Mouse (Mus musculus) midbrain, embryonic 10.5 days (tissue): ENCODE measurements around the gene Psmb8. TPM values are rescaled to one million over a fixed set of nuclear protein-coding genes. Genes with fewer than 3 reads are reported as not detected.

Source experiments
- DNase-seq: peaks from one replicate; pipeline ENCODE4 v3.0.0-alpha.2; 2017; ENCODE audit warnings: low spot score
- H3K27ac ChIP-seq: fragments of 300-500 bp; sonication (generic); replicated peaks from 2 replicates; pipeline ENCODE4 v1.5.1; 2016; ENCODE audit warnings: mild to moderate bottlenecking
- H3K27me3 ChIP-seq: fragments of 300-500 bp; sonication (generic); 2 replicates; pipeline ENCODE4 v1.6.1; 2016; ENCODE audit warnings: low read depth, mild to moderate bottlenecking; ENCODE audit not compliant: poor library complexity, severe bottlenecking
- H3K36me3 ChIP-seq: fragments of 300-500 bp; sonication (generic); 2 replicates; pipeline ENCODE4 v1.6.1; 2016; ENCODE audit warnings: mild to moderate bottlenecking, moderate library complexity
- H3K4me1 ChIP-seq: fragments of 300-500 bp; sonication (generic); 2 replicates; pipeline ENCODE4 v1.6.1; 2016
- H3K4me3 ChIP-seq: fragments of 300-500 bp; sonication (generic); 2 replicates; pipeline ENCODE4 v1.5.1; 2016; ENCODE audit warnings: mild to moderate bottlenecking, moderate library complexity
- H3K9me3 ChIP-seq: fragments of 300-500 bp; sonication (generic); replicated peaks from 2 replicates; pipeline ENCODE4 v1.6.1; 2016; ENCODE audit warnings: mild to moderate bottlenecking
- WGBS: fragments of 180-500 bp; shearing (Covaris S2); methylation state at CpG from one replicate; pipeline ENCODE4 v1.1.7; 2016; 5-methylcytosine and 5-hydroxymethylcytosine counted together
- polyA plus RNA-seq: library from polyadenylated mRNA; unstranded; fragments of >200 nt; fragmentation: Nextera tagmentation; extraction: Ambion mirVana; gene quantifications from 2 replicates; pipeline ENCODE4 v1.2.1, GENCODE M21; 2016

The Psmb8 gene
- polyA plus RNA-seq, 1 experiment from 2014 or later: 1.4 TPM

DNA sequence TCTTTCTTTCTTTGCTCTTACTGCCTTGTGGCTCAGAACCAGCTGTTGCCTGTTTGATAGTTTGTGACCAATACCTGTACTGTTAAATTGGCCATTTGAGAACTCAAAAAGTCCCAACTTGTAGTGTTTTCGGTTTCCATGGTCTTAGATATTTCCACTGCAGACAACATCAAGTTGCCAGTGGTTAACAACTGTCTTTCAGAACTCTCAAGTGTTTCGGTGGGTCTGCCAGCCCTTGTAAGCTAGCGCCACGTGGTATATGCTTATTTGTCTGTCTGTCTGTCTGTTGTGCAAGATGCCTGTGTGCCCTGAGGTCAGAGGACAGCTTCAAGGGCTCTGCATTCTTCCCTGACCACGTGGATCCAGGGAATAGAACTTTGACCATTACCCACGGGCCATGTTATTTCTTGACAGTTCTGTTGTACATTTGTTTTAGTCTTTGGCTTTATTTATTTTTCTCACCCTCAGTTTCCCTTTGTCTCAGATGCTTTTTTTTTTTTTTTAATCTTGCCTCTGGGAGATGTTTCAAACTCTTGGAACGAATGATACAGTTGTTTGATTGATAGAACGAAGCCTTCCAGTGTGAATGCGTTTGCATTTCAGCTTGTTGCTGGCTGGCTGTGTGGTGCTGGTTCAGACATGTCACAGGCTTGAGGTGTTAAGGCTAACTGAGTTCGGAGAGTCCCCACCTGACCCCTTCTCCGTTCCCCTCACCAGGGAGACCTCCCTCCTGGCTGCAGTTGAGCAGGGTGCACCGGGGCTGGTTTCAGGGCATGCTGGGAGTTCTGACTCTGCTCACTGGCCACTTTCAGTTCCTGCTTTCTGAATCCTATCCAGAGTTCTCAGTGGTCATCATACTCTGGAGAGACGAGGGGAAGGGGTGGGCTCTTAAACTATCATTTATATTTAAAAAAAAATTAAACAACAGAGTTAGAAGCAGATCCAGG is 17.3 kb upstream of the Psmb8 start:
- Histone ChIP-seq H3K27ac (no peak overlapping the region), H3K9me3 (no peaks in the 10 kb centered on the region; the same call in 1 of the 2 replicates), H3K36me3 (no peaks in the 10 kb centered on the region), H3K27me3 (peaks cover 23% of the 10 kb centered on the region), H3K4me3 (no peak overlapping the region), H3K4me1 (no peaks in the 10 kb centered on the region)
- no peak for DNase-seq
- whole genome bisulfite sequencing: 78% methylated on average over 13 of the region's 13 CpGs

DNA sequence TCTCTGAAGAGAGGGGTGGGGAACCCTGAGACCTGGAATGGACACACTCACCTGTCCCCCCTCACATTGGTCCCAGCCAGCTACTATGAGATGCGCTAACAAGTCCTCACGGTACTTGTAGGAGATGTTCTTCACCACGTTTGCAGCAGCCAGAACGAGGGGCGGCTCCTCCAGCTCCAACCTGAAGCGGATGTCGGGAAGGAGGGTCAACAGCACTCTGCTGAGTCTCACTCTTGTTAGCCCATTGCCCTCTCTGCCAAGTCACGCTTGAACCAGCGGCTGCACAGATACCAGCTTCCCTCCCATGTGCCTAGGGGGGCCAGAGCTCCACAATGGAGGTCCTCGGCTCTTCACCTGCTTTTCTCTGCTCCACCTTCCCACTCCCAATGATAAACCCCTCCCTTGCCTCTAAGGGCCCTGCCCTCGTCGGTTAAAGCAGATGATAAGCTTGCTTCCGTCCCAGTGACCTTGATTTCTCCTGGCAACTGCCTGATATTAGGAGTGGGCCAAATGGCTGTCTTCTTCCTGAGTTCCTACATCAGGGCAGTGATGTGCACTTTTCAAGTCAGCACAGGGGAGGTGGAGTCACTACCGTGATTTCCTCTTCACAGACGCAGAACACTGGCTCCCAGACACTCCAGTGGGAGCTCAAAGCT is 13.8 kb upstream of the Psmb8 start:
- no peak for DNase-seq
- Histone ChIP-seq H3K27me3 (peaks cover 57% of the 10 kb centered on the region), H3K4me3 (no peak overlapping the region), H3K36me3 (no peaks in the 10 kb centered on the region), H3K27ac (no peak overlapping the region), H3K4me1 (peaks cover 20% of the 10 kb centered on the region), H3K9me3 (no peaks in the 10 kb centered on the region)
- WGBS: 77% methylated on average over 15 of the region's 15 CpGs

DNA sequence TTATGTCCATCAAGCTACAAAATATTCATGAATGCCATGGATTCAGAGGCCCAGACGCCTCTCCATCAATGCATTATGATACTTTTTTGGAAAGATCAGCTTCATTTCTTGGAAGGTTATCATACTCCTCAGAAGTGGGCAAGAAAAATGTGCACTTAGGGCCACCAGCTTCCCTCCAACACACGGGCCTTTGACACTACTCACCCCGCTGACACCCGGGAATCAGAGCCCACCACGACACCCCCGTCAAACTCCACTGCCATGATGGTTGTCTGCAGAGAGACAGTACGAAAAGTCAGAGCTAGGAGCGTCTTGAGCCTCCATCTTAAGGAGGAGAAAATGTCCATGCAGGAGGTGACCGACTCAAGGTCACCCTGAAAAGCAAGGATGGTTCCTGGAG is 12.0 kb upstream of the Psmb8 start:
- Histone ChIP-seq H3K9me3 (no peaks in the 10 kb centered on the region), H3K27me3 (peaks cover 76% of the 10 kb centered on the region), H3K4me1 (peaks cover 20% of the 10 kb centered on the region), H3K4me3 (no peak overlapping the region), H3K36me3 (no peaks in the 10 kb centered on the region), H3K27ac (no peak overlapping the region)
- DNase-seq: no peak
- WGBS: 86% methylated on average over 9 of the region's 9 CpGs

DNA sequence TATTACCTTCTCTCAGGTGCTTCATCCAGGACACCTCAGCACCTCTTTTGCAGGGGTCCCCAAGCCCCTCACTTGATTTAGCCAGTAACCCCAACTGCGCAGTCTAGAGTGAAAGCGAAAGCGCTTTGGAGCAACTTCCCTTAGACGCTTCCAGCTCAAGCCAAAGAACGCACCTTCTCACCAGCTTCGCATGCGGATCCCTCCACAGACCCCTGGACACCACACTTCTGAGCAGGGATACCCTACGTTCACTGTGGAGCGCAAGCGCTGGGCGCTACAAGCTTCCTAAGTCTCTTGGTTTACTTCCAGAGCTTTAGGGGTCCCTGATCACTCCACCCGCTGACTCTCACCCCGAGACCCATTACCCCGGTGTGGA is 10.6 kb upstream of the Psmb8 start:
- Histone ChIP-seq H3K27me3 (peaks cover 89% of the 10 kb centered on the region), H3K9me3 (no peaks in the 10 kb centered on the region), H3K4me3 (peak overlapping the region; percentile 52), H3K36me3 (no peaks in the 10 kb centered on the region), H3K27ac (no peak overlapping the region), H3K4me1 (peaks cover 20% of the 10 kb centered on the region)
- 3% methylated on average over 14 of the region's 14 CpGs for WGBS
- no peak for DNase-seq

DNA sequence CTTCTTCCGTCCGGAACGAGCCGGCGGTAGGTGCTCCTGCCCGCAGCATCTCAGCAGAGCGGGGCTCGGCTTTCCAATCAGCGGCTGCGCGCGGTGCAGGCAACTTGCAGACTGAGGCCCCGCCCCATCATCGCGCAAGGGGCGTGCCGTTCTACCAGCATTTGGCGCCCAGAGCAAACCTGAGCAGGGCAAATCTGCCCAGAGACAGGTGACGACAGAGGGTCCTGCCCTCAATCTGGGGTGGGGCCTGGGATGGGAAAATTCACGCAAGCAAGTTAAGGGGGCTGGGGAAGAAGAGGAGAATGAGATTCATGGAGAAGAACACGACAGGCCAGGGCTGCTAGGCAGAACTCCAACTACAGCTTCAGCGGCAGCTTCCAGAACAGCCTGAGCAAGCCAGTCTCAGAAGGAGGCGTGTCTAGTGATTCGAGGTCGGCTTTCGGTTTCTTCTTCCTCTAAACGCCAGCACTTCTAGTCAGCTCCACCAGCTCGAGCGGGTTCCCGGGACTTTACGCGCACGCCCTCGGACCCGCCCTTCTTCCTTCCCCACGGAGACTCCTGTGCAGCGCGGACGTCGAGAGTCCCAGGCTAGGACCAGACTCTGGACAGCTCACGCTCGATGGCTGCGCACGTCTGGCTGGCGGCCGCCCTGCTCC is 10.1 kb upstream of the Psmb8 start, which contains the start of the genes Tap1 and Psmb9:
TSS of gene Tap1 (plus strand) at position 293 of the 656 bp plus-strand sequence.
TSS of gene Psmb9 (minus strand) at position 504 of the 656 bp plus-strand sequence.
- peak within 1 kb of the TSS; percentile 52 for H3K4me3 ChIP-seq
- peaks cover 94% of the 10 kb centered on the region for H3K27me3 ChIP-seq
- H3K4me1 ChIP-seq: peaks cover 20% of the 10 kb centered on the region
- peak; percentile 87 for DNase-seq
- H3K36me3 ChIP-seq: no peaks in the 10 kb centered on the region
- under 1% methylated on average over 46 of the region's 46 CpGs for WGBS
- H3K27ac ChIP-seq: no peak within 1 kb of the TSS
- no peaks in the 10 kb centered on the region for H3K9me3 ChIP-seq

DNA sequence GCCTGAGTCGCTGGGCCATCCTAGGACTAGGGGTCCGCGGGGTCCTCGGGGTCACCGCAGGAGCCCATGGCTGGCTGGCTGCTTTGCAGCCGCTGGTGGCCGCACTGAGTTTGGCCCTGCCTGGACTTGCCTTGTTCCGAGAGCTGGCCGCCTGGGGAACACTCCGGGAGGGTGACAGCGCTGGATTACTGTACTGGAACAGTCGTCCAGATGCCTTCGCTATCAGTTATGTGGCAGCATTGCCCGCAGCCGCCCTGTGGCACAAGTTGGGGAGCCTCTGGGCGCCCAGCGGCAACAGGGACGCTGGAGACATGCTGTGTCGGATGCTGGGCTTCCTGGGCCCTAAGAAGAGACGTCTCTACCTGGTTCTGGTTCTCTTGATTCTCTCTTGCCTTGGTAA is 9.5 kb upstream of the Psmb8 start:
- Histone ChIP-seq H3K4me3 (peak overlapping the region; percentile 52), H3K36me3 (no peaks in the 10 kb centered on the region), H3K27me3 (peaks cover 99% of the 10 kb centered on the region), H3K27ac (no peak overlapping the region), H3K9me3 (no peaks in the 10 kb centered on the region), H3K4me1 (peaks cover 20% of the 10 kb centered on the region)
- 3% methylated on average over 20 of the region's 20 CpGs for WGBS
- DNase-seq: peak; percentile 34

DNA sequence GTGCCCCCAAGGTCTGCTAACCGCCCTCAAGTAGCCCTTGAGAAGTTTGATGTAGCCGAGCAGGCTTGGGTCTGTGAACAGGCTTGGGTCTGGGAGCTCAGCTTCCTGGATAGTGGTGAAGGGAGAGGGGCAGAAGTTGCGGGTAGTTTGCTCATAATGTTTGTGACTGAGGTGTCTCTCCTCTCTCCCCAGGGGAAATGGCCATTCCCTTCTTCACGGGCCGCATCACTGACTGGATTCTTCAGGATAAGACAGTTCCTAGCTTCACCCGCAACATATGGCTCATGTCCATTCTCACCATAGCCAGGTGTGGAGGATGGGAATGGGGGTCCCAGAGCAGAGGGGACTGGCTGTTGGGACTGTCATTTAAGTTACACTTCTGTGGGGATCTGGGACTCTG is 8.5 kb upstream of the Psmb8 start:
- H3K27ac ChIP-seq: no peak overlapping the region
- no peaks in the 10 kb centered on the region for H3K9me3 ChIP-seq
- H3K27me3 ChIP-seq: peaks cover 99% of the 10 kb centered on the region
- DNase-seq: no peak
- H3K4me1 ChIP-seq: peaks cover 20% of the 10 kb centered on the region
- WGBS: 72% methylated on average over 6 of the region's 6 CpGs
- no peak overlapping the region for H3K4me3 ChIP-seq
- H3K36me3 ChIP-seq: no peaks in the 10 kb centered on the region

DNA sequence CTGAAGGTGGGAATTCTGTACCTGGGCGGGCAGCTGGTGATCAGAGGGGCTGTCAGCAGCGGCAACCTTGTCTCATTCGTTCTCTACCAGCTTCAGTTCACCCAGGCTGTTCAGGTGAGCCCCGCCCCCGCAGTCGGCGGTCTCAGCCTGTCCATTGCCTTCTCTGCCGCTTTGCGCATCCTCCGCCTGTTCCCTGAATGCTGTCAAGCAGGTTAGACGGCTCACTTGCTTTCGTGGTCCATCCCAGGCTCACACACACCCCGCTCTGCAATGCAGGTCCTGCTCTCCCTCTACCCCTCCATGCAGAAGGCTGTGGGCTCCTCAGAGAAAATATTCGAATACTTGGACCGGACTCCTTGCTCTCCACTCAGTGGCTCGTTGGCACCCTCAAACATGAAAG is 4.7 kb upstream of the Psmb8 start:
- no peak for DNase-seq
- 23% methylated on average over 16 of the region's 16 CpGs for WGBS
- Histone ChIP-seq H3K27me3 (peaks cover 99% of the 10 kb centered on the region), H3K27ac (no peak overlapping the region), H3K36me3 (no peaks in the 10 kb centered on the region), H3K4me1 (peaks cover 15% of the 10 kb centered on the region), H3K9me3 (no peaks in the 10 kb centered on the region), H3K4me3 (no peak overlapping the region)

DNA sequence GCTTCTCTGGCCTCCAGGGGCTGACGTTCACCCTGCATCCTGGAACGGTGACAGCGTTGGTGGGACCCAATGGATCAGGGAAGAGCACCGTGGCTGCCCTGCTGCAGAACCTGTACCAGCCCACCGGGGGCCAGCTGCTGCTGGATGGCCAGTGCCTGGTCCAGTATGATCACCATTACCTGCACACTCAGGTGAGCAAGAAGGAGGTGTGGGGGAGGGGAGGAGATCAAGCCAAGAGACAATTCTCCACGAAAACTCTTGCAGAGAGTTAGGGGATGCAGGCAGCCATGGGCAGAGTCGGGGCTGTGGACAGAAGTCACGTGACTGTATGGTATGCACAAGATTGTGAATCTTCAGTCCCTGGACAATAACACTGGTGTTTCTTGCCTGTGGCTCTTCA is 4.1 kb upstream of the Psmb8 start:
- Histone ChIP-seq H3K4me1 (peaks cover 15% of the 10 kb centered on the region), H3K36me3 (no peaks in the 10 kb centered on the region), H3K27ac (no peak overlapping the region), H3K9me3 (no peaks in the 10 kb centered on the region), H3K4me3 (no peak overlapping the region), H3K27me3 (peaks cover 99% of the 10 kb centered on the region)
- 54% methylated on average over 8 of the region's 8 CpGs for WGBS
- no peak for DNase-seq

DNA sequence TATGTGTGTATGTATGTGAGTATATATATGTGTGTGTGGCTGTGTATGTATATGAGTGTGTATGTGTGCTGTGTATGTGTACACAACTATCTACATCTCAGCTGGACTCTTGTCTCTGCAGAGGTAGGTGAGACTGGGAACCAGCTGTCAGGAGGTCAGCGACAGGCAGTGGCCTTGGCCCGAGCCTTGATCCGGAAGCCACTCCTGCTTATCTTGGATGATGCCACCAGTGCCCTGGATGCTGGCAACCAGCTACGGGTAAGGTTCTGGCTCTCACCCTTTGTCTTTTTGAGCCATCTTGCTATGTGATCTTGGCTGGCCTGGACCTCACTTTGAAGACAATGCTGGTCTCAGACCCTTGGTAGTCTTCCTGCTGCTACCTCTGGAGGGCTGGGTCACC is 2.8 kb upstream of the Psmb8 start:
- WGBS: 79% methylated on average over 4 of the region's 4 CpGs
- peaks cover 99% of the 10 kb centered on the region for H3K27me3 ChIP-seq
- peaks cover 18% of the 10 kb centered on the region for H3K4me1 ChIP-seq
- no peak overlapping the region for H3K27ac ChIP-seq
- H3K36me3 ChIP-seq: no peaks in the 10 kb centered on the region
- no peak for DNase-seq
- no peak overlapping the region for H3K4me3 ChIP-seq
- no peaks in the 10 kb centered on the region for H3K9me3 ChIP-seq

DNA sequence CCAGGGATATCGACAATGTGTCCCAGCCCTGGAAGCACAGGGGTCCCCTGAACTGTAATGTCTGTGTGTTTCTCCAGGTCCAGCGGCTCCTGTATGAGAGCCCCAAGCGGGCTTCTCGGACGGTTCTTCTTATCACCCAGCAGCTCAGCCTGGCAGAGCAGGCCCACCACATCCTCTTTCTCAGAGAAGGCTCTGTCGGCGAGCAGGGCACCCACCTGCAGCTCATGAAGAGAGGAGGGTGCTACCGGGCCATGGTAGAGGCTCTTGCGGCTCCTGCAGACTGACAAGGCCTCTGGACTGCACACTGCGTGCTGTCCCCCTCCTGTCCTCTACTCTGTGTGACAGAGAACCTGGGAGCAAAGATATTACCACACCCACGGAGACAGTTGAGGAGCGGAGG is 1.0 kb upstream of the Psmb8 start:
- Histone ChIP-seq H3K27me3 (peaks cover 99% of the 10 kb centered on the region), H3K4me3 (no peak overlapping the region), H3K27ac (no peak overlapping the region), H3K4me1 (peaks cover 18% of the 10 kb centered on the region), H3K36me3 (no peaks in the 10 kb centered on the region), H3K9me3 (no peaks in the 10 kb centered on the region)
- no peak for DNase-seq
- 29% methylated on average over 12 of the region's 12 CpGs for WGBS

DNA sequence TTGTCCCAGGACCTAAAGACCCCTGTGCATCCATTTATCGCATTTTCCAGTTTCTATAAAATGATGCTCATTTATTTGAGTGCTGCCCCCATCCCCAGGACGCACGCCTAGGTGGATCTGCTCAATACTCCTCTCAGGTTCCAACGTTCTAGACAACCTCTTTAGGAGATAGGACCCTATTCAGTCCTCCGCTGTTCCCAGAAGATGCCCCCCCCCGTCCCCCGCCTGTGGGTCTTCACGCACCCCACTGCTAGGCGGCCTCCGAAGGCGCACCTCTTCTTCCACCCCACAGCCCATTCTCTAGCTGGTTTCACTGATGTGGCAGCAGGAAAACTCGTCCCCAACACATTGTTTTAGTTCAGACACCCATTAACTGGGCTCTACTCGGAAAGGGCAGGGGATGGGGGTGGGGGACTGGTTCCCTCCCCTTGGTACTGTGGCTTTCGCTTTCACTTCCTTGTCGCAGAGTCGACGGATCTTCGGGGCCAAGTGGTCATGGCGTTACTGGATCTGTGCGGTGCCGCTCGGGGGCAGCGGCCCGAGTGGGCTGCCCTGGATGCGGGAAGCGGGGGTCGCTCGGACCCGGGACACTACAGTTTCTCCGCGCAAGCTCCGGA is 491 bp downstream of the Psmb8 start:
- Histone ChIP-seq H3K27me3 (peaks cover 90% of the 10 kb centered on the region), H3K4me3 (peak overlapping the region; percentile 50), H3K36me3 (no peaks in the 10 kb centered on the region), H3K27ac (no peak overlapping the region), H3K9me3 (no peaks in the 10 kb centered on the region), H3K4me1 (peaks cover 18% of the 10 kb centered on the region)
- 3% methylated on average over 32 of the region's 32 CpGs for WGBS
- no peak for DNase-seq
